Mouse (Mus musculus): ENCODE measurements around the gene F12. TPM values are rescaled to one million over a fixed set of nuclear protein-coding genes. Genes with fewer than 3 reads are reported as not detected.

Gene F12
- polyA plus RNA-seq, 1 experiment from 2014 or later = 118 TPM

GRCm38 (mm10) chr13:55468851-55469560 lies 42.4 kb upstream of the F12 start:
- WGBS (ENCODE audit: insufficient replicate concordance) = 43% methylated on average over 13 of the region's 13 CpGs
- peaks cover 100% of the 10 kb centered on the region for H3K27me3 ChIP-seq
- no peak overlapping the region for H3K4me3 ChIP-seq (replicated peaks)
- no peaks in the 10 kb centered on the region for H3K9me3 ChIP-seq (replicated peaks)
- no peak for ATAC-seq (ENCODE audit: insufficient read depth)
- H3K36me3 ChIP-seq (replicated peaks) = no peaks in the 10 kb centered on the region
- no peak overlapping the region for H3K27ac ChIP-seq (replicated peaks)
- H3K4me1 ChIP-seq (replicated peaks) = peaks cover 39% of the 10 kb centered on the region
- no peak overlapping the region for H3K4me2 ChIP-seq
- H3K9ac ChIP-seq = no peak overlapping the region

- Histone ChIP-seq H3K4me1 (replicated peaks) (peaks cover 21% of the 10 kb centered on the region), H3K9ac (no peak overlapping the region), H3K9me3 (replicated peaks) (no peaks in the 10 kb centered on the region), H3K36me3 (replicated peaks) (peaks cover 12% of the 10 kb centered on the region; the same call in 1 of the 2 replicates), H3K4me2 (no peak overlapping the region), H3K4me3 (replicated peaks) (no peak overlapping the region), H3K27me3 (peaks cover 90% of the 10 kb centered on the region), H3K27ac (replicated peaks) (no peak overlapping the region)
- no peak for ATAC-seq (ENCODE audit: insufficient read depth)
- WGBS (ENCODE audit: insufficient replicate concordance) = 33% methylated on average over 5 of the region's 5 CpGs
Observed at GRCm38 (mm10) chr13:55465830-55466440, 39.3 kb upstream of the F12 start.

- H3K9ac ChIP-seq = no peak overlapping the region
- peaks cover 83% of the 10 kb centered on the region for H3K27me3 ChIP-seq
- no peak overlapping the region for H3K27ac ChIP-seq (replicated peaks)
- H3K4me2 ChIP-seq = no peak overlapping the region
- ATAC-seq (ENCODE audit: insufficient read depth) = no peak
- peaks cover 17% of the 10 kb centered on the region for H3K36me3 ChIP-seq (replicated peaks)
- 15% methylated on average over 3 of the region's 3 CpGs for WGBS (ENCODE audit: insufficient replicate concordance)
- no peak overlapping the region for H3K4me3 ChIP-seq (replicated peaks)
- no peaks in the 10 kb centered on the region for H3K9me3 ChIP-seq (replicated peaks)
- peaks cover 19% of the 10 kb centered on the region for H3K4me1 ChIP-seq (replicated peaks)
Observed at GRCm38 (mm10) chr13:55465184-55465583, 38.6 kb upstream of the F12 start.

DNA sequence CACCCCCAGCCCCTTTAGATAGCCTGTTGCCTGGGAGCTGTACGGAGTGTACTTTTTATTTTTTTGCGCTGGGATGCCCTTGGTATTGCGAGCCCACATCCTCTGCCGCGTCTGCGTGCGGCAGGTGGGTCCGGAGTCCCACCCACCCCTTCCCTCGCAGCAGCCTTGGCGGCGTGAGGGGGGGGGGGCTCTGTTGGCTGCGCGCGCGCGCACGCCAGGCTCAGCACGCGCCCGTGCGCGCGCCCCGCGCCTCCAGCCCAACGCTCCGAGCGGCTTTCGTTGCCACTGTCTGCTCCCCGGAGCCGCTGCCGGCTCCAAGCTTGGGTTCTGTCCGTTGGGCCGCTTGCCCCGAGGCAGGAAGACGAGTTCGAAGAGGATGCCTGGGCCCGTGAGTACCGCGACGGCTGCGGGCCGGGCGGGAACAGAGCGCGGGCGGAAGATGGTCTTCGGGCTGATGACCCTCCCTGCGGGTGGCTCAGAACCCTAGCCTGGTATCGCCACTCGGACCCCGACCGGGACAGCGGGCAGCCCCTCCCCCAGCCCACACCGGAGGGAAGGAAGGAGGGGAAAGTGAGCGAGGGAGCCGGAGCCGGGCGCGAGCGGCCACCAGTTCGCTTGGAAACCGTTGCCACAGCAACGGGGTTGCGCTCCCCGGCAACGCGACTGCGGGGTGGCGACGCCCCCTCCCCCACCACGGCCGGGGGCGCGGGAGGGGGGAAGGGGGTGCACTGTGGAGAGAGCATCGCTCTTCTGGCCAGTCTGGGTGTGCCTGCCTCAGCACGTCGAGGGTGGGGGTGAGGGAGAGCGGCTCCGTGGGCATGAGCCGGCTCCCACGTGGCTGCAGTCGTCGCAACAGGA lies 37.7 kb upstream of the F12 start, which contains the start of gene Prr7:
Prr7 (plus strand) TSS at position 241 of the 858 bp plus-strand sequence.
- Histone ChIP-seq H3K4me3 (replicated peaks) (peak within 1 kb of the TSS; percentile 50), H3K4me2 (peak within 1 kb of the TSS; percentile 75), H3K9me3 (replicated peaks) (no peaks in the 10 kb centered on the region), H3K36me3 (replicated peaks) (peaks cover 26% of the 10 kb centered on the region), H3K9ac (no peak within 1 kb of the TSS), H3K27me3 (peaks cover 73% of the 10 kb centered on the region), H3K4me1 (replicated peaks) (peaks cover 19% of the 10 kb centered on the region), H3K27ac (replicated peaks) (no peak within 1 kb of the TSS)
- ATAC-seq (ENCODE audit: insufficient read depth) = 0 out of 2 replicates have a peak, but pooled peaks have one; percentile 10
- WGBS (ENCODE audit: insufficient replicate concordance) = under 1% methylated on average over 82 of the region's 84 CpGs

- H3K4me1 ChIP-seq (replicated peaks) = peaks cover 19% of the 10 kb centered on the region
- H3K4me3 ChIP-seq (replicated peaks) = peak overlapping the region; percentile 50; the same call in 1 of the 2 replicates
- peaks cover 66% of the 10 kb centered on the region for H3K27me3 ChIP-seq
- H3K9me3 ChIP-seq (replicated peaks) = no peaks in the 10 kb centered on the region
- 12% methylated on average over 14 of the region's 14 CpGs for WGBS (ENCODE audit: insufficient replicate concordance)
- H3K4me2 ChIP-seq = peak overlapping the region; percentile 75
- H3K9ac ChIP-seq = no peak overlapping the region
- no peak for ATAC-seq (ENCODE audit: insufficient read depth)
- H3K27ac ChIP-seq (replicated peaks) = no peak overlapping the region
- H3K36me3 ChIP-seq (replicated peaks) = peaks cover 34% of the 10 kb centered on the region
Observed at GRCm38 (mm10) chr13:55463399-55464026, 36.9 kb upstream of the F12 start.

DNA sequence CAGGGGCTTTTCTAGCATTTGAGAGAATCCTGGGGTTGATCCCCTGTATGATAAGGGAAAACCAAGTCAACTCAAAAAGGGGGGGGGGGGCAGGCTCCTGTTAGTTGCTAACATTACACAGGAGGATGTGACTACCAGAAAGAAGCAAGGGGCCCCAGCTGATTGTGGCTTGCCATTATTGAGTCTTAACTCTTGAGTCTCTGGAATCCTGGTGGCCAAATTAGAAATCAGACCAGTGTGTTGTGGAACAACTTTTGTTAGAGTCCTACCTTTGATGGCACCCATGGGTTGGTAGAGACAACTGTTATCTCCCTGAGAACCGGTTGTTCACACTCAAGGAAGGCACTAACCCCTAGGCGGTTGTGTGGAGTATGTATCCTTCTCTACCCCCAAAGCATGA lies 36.4 kb upstream of the F12 start:
- Histone ChIP-seq H3K36me3 (replicated peaks) (peaks cover 39% of the 10 kb centered on the region), H3K4me1 (replicated peaks) (peaks cover 19% of the 10 kb centered on the region), H3K27ac (replicated peaks) (no peak overlapping the region), H3K4me2 (no peak overlapping the region), H3K27me3 (peaks cover 60% of the 10 kb centered on the region), H3K9me3 (replicated peaks) (no peaks in the 10 kb centered on the region), H3K4me3 (replicated peaks) (no peak overlapping the region), H3K9ac (no peak overlapping the region)
- no peak for ATAC-seq (ENCODE audit: insufficient read depth)
- 26% methylated on average over 2 of the region's 2 CpGs for WGBS (ENCODE audit: insufficient replicate concordance)

DNA sequence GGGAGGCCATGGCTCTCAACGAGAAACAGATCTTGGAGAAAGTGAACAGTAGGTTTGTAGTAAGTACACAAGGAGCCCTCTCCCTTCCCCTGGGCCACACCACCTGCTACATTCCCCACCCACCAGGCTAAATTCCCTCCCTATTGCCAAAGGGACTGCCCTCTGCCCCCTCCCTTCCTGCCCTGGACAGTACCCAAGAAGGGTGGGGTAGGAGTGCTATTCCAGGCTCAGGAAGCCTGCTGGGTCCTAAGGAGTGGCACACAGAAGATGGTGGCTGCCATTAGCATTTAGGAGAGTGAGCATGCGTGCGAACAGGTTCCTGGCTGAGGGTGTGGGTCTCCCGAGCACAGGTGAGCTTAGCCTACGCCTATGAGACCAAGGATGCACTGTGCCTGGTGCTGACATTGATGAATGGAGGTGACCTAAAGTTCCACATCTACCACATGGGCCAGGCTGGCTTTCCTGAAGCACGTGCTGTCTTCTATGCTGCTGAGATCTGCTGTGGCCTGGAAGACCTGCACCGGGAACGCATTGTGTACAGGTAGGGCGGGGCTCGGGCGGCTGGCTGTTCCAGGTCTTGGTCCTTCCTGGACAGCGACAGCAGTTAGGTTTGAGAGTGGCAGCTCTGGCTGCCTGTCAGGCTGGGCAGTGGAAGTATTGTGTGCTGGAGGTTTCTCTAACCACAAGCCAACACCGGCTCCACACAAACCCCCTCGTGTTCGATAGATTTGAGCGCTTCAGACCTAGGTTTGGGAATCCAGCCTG lies 25.4 kb upstream of the F12 start:
- H3K9ac ChIP-seq = no peak overlapping the region
- H3K4me3 ChIP-seq (replicated peaks) = no peak overlapping the region
- no peaks in the 10 kb centered on the region for H3K9me3 ChIP-seq (replicated peaks)
- H3K27me3 ChIP-seq = no peaks in the 10 kb centered on the region
- no peak for ATAC-seq (ENCODE audit: insufficient read depth)
- peaks cover 45% of the 10 kb centered on the region for H3K4me1 ChIP-seq (replicated peaks)
- WGBS (ENCODE audit: insufficient replicate concordance) = 88% methylated on average over 16 of the region's 16 CpGs
- H3K36me3 ChIP-seq (replicated peaks) = peaks cover 86% of the 10 kb centered on the region
- H3K27ac ChIP-seq (replicated peaks) = no peak overlapping the region
- H3K4me2 ChIP-seq = no peak overlapping the region

DNA sequence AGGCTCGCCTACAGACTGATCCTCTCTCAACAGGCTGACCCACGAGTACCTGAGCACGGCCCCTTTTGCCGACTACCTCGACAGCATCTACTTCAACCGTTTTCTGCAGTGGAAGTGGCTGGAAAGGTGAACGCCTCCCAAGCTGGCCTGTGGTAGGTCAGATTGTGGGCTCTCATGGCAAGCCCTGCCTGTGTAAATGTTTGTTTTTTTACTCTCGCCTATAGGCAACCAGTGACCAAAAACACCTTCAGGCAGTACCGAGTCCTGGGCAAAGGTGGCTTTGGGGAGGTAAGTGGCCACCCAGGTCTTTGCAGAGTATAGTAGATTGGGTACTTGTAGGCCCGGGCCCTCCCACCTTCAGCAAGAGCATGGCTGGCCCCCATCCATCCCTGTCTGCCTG lies 24.7 kb upstream of the F12 start:
- Histone ChIP-seq H3K36me3 (replicated peaks) (peaks cover 79% of the 10 kb centered on the region), H3K4me3 (replicated peaks) (no peak overlapping the region), H3K4me1 (replicated peaks) (peaks cover 52% of the 10 kb centered on the region), H3K27me3 (no peaks in the 10 kb centered on the region), H3K27ac (replicated peaks) (no peak overlapping the region), H3K9me3 (replicated peaks) (no peaks in the 10 kb centered on the region), H3K9ac (no peak overlapping the region), H3K4me2 (no peak overlapping the region)
- WGBS (ENCODE audit: insufficient replicate concordance) = 83% methylated on average over 10 of the region's 10 CpGs
- ATAC-seq (ENCODE audit: insufficient read depth) = no peak

GRCm38 (mm10) chr13:55450511-55450980 lies 24.0 kb upstream of the F12 start:
- WGBS (ENCODE audit: insufficient replicate concordance) = 84% methylated on average over 11 of the region's 11 CpGs
- Histone ChIP-seq H3K4me2 (no peak overlapping the region), H3K27me3 (no peaks in the 10 kb centered on the region)

More at GRCm38 (mm10) chr13:55450511-55450980, 24.0 kb upstream of the F12 start:
- Histone ChIP-seq H3K27ac (replicated peaks) (no peak overlapping the region), H3K9ac (no peak overlapping the region), H3K4me3 (replicated peaks) (no peak overlapping the region), H3K9me3 (replicated peaks) (no peaks in the 10 kb centered on the region), H3K4me1 (replicated peaks) (peaks cover 59% of the 10 kb centered on the region), H3K36me3 (replicated peaks) (peaks cover 72% of the 10 kb centered on the region)
- ATAC-seq (ENCODE audit: insufficient read depth) = no peak

Data from liver, embryonic 15.5 days (tissue).